Comparison of ENCODE assay signal across 8 mouse cellular contexts in genomic region chr11:98936170-98936569, GRCm38 (mm10). TPM values are rescaled to one million over a fixed set of nuclear protein-coding genes. Genes with fewer than 3 reads are reported as not detected.
DNase-seq lines count a peak whose midpoint lies in the region; ATAC-seq and TF ChIP-seq lines count a peak whose summit lies in the region.

No protein-coding gene starts in this region.

- TF ChIP-seq CTCF in lung, postnatal 0 days (IDR thresholded peaks at IDR 0.05) = no peak

- TF ChIP-seq EP300 in lung, postnatal 0 days (IDR thresholded peaks at IDR 0.05) = peak; percentile 14; the same call in 1 of the 2 replicates

- peak; percentile 88 for DNase-seq in adrenal gland, adult 2 months
- DNase-seq in adrenal gland, postnatal 4 days (ENCODE audit: low spot score in 2 of 2) = no peak
- DNase-seq in embryo, embryonic 9.5 days (ENCODE audit: extremely low spot score) = peak; percentile 79
- peak; percentile 95 for DNase-seq in heart, embryonic 10.5 days (ENCODE audit: low spot score)
- DNase-seq in lung, postnatal 0 days (ENCODE audit: low spot score) = peak; percentile 94
- peak; percentile 43 for DNase-seq in testis, postnatal 14 days (ENCODE audit: low spot score)
- no peak for DNase-seq in thymus, postnatal 25 days

- H3K27ac ChIP-seq in heart, embryonic 10.5 days = peak overlapping the region; percentile 97
- peak overlapping the region; percentile 65 for H3K27ac ChIP-seq in kidney, embryonic 14.5 days (ENCODE audit: low read depth, low read length)
- H3K27ac ChIP-seq in lung, postnatal 0 days (ENCODE audit: low read length) = peak overlapping the region; percentile 97

- peak overlapping the region; percentile 75 for H3K4me3 ChIP-seq in heart, embryonic 10.5 days
- peak overlapping the region; percentile 65 for H3K4me3 ChIP-seq in kidney, embryonic 14.5 days (ENCODE audit: low read length)
- peak overlapping the region; percentile 69 for H3K4me3 ChIP-seq in lung, postnatal 0 days (ENCODE audit: low read depth, low read length)

- peak overlapping the region; percentile 70 for H3K4me2 ChIP-seq in kidney, embryonic 14.5 days (replicated peaks; ENCODE audit: low read depth, low read length)
- peak overlapping the region; percentile 96 for H3K4me2 ChIP-seq in lung, postnatal 0 days (replicated peaks; ENCODE audit: low read depth, low read length)

- no peaks in the 10 kb centered on the region for H3K9me3 ChIP-seq in heart, embryonic 10.5 days
- H3K9me3 ChIP-seq in kidney, embryonic 14.5 days (ENCODE audit: control insufficient read depth, low read length) = no peaks in the 10 kb centered on the region
- H3K9me3 ChIP-seq in lung, postnatal 0 days (ENCODE audit: low read length) = no peaks in the 10 kb centered on the region

- H3K9ac ChIP-seq in kidney, embryonic 14.5 days (ENCODE audit: low read depth, low read length) = peak overlapping the region; percentile 34; the same call in 1 of the 2 replicates
- peak overlapping the region; percentile 45 for H3K9ac ChIP-seq in lung, postnatal 0 days (replicated peaks; ENCODE audit: low read depth)

- 0 out of 2 replicates have a peak, but pooled peaks have one; percentile 14 for ATAC-seq in kidney, embryonic 14.5 days (ENCODE audit: low FRiP score, low TSS enrichment)
- peak; percentile 59 for ATAC-seq in lung, postnatal 0 days

- under 1% methylated on average over 29 of the region's 29 CpGs for WGBS in heart, embryonic 10.5 days
- WGBS in kidney, embryonic 14.5 days = under 1% methylated on average over 29 of the region's 29 CpGs
- under 1% methylated on average over 29 of the region's 29 CpGs for WGBS in lung, postnatal 0 days

- peaks cover 9% of the 10 kb centered on the region; the same call in 1 of the 2 replicates for H3K36me3 ChIP-seq in heart, embryonic 10.5 days
- no peaks in the 10 kb centered on the region for H3K36me3 ChIP-seq in kidney, embryonic 14.5 days (ENCODE audit: control insufficient read depth, insufficient read depth, low read length)
- no peaks in the 10 kb centered on the region for H3K36me3 ChIP-seq in lung, postnatal 0 days (ENCODE audit: insufficient read depth, low read length)

- peaks cover 88% of the 10 kb centered on the region for H3K4me1 ChIP-seq in heart, embryonic 10.5 days
- H3K4me1 ChIP-seq in kidney, embryonic 14.5 days (ENCODE audit: control insufficient read depth, insufficient read depth, low read length) = peaks cover 67% of the 10 kb centered on the region
- H3K4me1 ChIP-seq in lung, postnatal 0 days (ENCODE audit: insufficient read depth, low read depth, low read length) = peaks cover 64% of the 10 kb centered on the region

- no peaks in the 10 kb centered on the region for H3K27me3 ChIP-seq in heart, embryonic 10.5 days (ENCODE audit: insufficient read depth, poor library complexity, severe bottlenecking)
- no peaks in the 10 kb centered on the region for H3K27me3 ChIP-seq in kidney, embryonic 14.5 days (ENCODE audit: control insufficient read depth, insufficient read depth, low read length)
- no peaks in the 10 kb centered on the region for H3K27me3 ChIP-seq in lung, postnatal 0 days (replicated peaks; ENCODE audit: insufficient read depth, low read length)

RNA-seq across cellular contexts. Expression of gene Rara, which starts 8.6 kb away (rescaled TPM):
- total RNA-seq in adrenal gland, adult 2 months (2021) = 10 to 100 TPM; 17.0 to 30.8 TPM
- polyA plus RNA-seq in adrenal gland, adult 2 months (2012; rRNA removed) = 43.7 and 44.9 TPM in 2 replicates
- total RNA-seq in adrenal gland, postnatal 4 days (2021) = 10 to 100 TPM; 46.4 to 50.6 TPM
- 30.4 and 36.9 TPM in 2 replicates for polyA plus RNA-seq in heart, embryonic 10.5 days (2016; fragmentation: Nextera tagmentation; extraction: Ambion mirVana)
- polyA plus RNA-seq in kidney, embryonic 14.5 days (2014; fragmentation: Nextera tagmentation; extraction: Ambion mirVana) = 27.7 and 36.7 TPM in 2 replicates
- 26.2 and 28.8 TPM in 2 replicates for polyA plus RNA-seq in lung, postnatal 0 days (2015; fragmentation: Nextera tagmentation; extraction: Ambion mirVana)

RNA-seq across cellular contexts. Expression of gene Cdc6, which starts 28.6 kb away (rescaled TPM):
- total RNA-seq in adrenal gland, adult 2 months (2021) = under 1 TPM; 0.48 to 0.86 TPM
- polyA plus RNA-seq in adrenal gland, adult 2 months (2012; rRNA removed) = 0.07 and 0.08 TPM in 2 replicates
- total RNA-seq in adrenal gland, postnatal 4 days (2021) = 1 to 10 TPM; 7.5 to 9.1 TPM
- polyA plus RNA-seq in heart, embryonic 10.5 days (2016; fragmentation: Nextera tagmentation; extraction: Ambion mirVana) = 39.3 and 47.7 TPM in 2 replicates
- 32.5 and 44.1 TPM in 2 replicates for polyA plus RNA-seq in kidney, embryonic 14.5 days (2014; fragmentation: Nextera tagmentation; extraction: Ambion mirVana)
- 2.5 and 2.6 TPM in 2 replicates for polyA plus RNA-seq in lung, postnatal 0 days (2015; fragmentation: Nextera tagmentation; extraction: Ambion mirVana)

RNA-seq across cellular contexts. Expression of gene Gjd3, which starts 46.6 kb away (rescaled TPM):
- not detected for total RNA-seq in adrenal gland, adult 2 months (2021)
- polyA plus RNA-seq in adrenal gland, adult 2 months (2012; rRNA removed) = 1.1 and 1.2 TPM in 2 replicates
- 1 to 10 TPM in 1 of 2 experiments, under 1 TPM in 1; 0.50 to 1.0 TPM for total RNA-seq in adrenal gland, postnatal 4 days (2021)
- 1.0 and 1.1 TPM in 2 replicates for polyA plus RNA-seq in heart, embryonic 10.5 days (2016; fragmentation: Nextera tagmentation; extraction: Ambion mirVana)
- 0.64 TPM in 1 of 2 replicates, not detected in the other for polyA plus RNA-seq in kidney, embryonic 14.5 days (2014; fragmentation: Nextera tagmentation; extraction: Ambion mirVana)
- 0.56 and 1.0 TPM in 2 replicates for polyA plus RNA-seq in lung, postnatal 0 days (2015; fragmentation: Nextera tagmentation; extraction: Ambion mirVana)

Comparison
In these comparisons a context has a peak if more than half of its experiments do, and no peak if none do; other contexts are left out.
1. DNase-seq: peak in adrenal gland, adult 2 months (single experiment), embryo, embryonic 9.5 days (single experiment), heart, embryonic 10.5 days (single experiment), lung, postnatal 0 days (single experiment) and testis, postnatal 14 days (single experiment); none in adrenal gland, postnatal 4 days (0 of 2) and thymus, postnatal 25 days (single experiment).
2. Peak in every context shown above with its lines, with median percentiles within 50 percentile points of each other: H3K27ac ChIP-seq and H3K4me3 ChIP-seq.